Mouse (Mus musculus): ENCODE results near the gene Gm12355.
"Not testable (repeated sequence)": the region's sequence is repeated elsewhere in the genome, so short reads cannot be mapped to it uniquely, and the experiment has no call there.

GRCm38 (mm10) chr11:98624381-98624780 is 1.1 kb downstream of the Gm12355 start:
- TF ChIP-seq CTCF (IDR thresholded peaks at IDR 0.05; ENCODE audit: low read depth, low read length); TAL1 (conservative IDR thresholded peaks at IDR 0.05; ENCODE audit: low read depth, low read length); GATA1 (IDR thresholded peaks at IDR 0.05; ENCODE audit: borderline replicate concordance, low read length): not testable (repeated sequence)

All from G1E (cell line).